In the genomic region with DNA sequence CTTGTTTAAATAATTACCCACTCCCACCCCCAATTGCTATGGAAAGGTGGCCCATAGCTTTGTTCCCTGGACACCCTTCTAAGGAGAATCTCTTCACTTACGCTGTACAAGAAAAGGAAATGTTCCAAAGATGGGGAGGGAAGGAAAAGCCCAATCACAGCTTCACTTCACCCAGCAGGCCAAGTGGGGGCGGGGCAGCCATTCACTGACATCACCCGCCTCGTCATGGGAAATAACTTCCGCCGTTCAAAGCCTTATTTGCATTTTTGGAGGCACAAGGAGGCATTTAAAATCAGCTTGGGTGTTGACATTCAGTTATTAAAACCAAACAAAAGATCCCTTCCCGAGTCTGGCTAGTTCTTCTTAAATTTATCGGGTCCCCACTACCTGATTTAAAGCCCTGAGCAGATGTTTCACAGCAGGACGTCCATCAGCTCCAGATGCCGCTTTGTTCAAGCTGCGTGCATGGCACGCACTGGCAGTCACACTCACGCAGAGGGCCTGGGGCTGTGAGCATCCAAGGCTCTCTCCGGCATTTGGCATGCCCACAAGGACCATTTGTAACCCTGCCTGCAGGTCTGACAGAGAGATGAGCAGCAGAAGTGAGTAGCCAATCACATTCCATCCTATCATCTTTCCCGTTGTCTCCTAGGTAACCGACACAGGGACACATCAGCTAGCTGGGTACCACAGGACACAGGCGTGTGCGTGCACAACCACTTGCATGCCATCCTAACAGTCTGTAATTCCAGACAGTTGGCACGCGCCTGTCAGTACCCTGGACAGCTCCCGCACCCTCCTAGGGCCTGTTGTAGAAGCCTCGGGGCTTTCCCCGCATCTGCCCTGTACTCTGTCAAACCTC, we compare ENCODE assay signal across 8 mouse cellular contexts. TPM values are rescaled to one million over a fixed set of nuclear protein-coding genes. Genes with fewer than 3 reads are reported as not detected.
A peak's percentile ranks its signal among the peaks of the same experiment; 100 is the strongest.
DNase-seq lines count a peak whose midpoint lies in the region; ATAC-seq and TF ChIP-seq lines count a peak whose summit lies in the region.

No protein-coding gene starts in this region.

- peaks cover 10% of the 10 kb centered on the region for H3K4me1 ChIP-seq in embryonic facial prominence, embryonic 12.5 days
- H3K4me1 ChIP-seq in heart, postnatal 0 days (ENCODE audit: control insufficient read depth, insufficient read depth): no peaks in the 10 kb centered on the region
- peaks cover 6% of the 10 kb centered on the region; the same call in 1 of the 2 replicates for H3K4me1 ChIP-seq in intestine, embryonic 15.5 days (replicated peaks)

- H3K27ac ChIP-seq in embryonic facial prominence, embryonic 12.5 days: no peak overlapping the region
- no peak overlapping the region for H3K27ac ChIP-seq in heart, postnatal 0 days (ENCODE audit: low read depth)
- H3K27ac ChIP-seq in intestine, embryonic 15.5 days: no peak overlapping the region

- 0 out of 2 replicates have a peak, but pooled peaks have one; percentile 37 for ATAC-seq in embryonic facial prominence, embryonic 12.5 days (ENCODE audit: insufficient number of reproducible peaks, insufficient read depth, low FRiP score, low TSS enrichment)
- ATAC-seq in heart, postnatal 0 days (ENCODE audit: insufficient read depth, low read depth): peak; percentile 70
- no peak for ATAC-seq in intestine, embryonic 15.5 days

- no peak for TF ChIP-seq CTCF in heart, postnatal 0 days (IDR thresholded peaks at IDR 0.05; ENCODE audit: low read depth)

- WGBS in embryonic facial prominence, embryonic 12.5 days: 11% methylated on average over 23 of the region's 23 CpGs
- 8% methylated on average over 23 of the region's 23 CpGs for WGBS in heart, postnatal 0 days
- 15% methylated on average over 23 of the region's 23 CpGs for WGBS in intestine, embryonic 15.5 days

- TF ChIP-seq EP300 in heart, postnatal 0 days (IDR thresholded peaks at IDR 0.05; ENCODE audit: low read depth): no peak

- no peaks in the 10 kb centered on the region for H3K36me3 ChIP-seq in embryonic facial prominence, embryonic 12.5 days
- H3K36me3 ChIP-seq in heart, postnatal 0 days (replicated peaks; ENCODE audit: control insufficient read depth, insufficient read depth, low read length): no peaks in the 10 kb centered on the region
- H3K36me3 ChIP-seq in intestine, embryonic 15.5 days: no peaks in the 10 kb centered on the region

- H3K9me3 ChIP-seq in embryonic facial prominence, embryonic 12.5 days: no peaks in the 10 kb centered on the region
- H3K9me3 ChIP-seq in heart, postnatal 0 days (replicated peaks; ENCODE audit: control insufficient read depth, low read length): no peaks in the 10 kb centered on the region
- H3K9me3 ChIP-seq in intestine, embryonic 15.5 days: no peaks in the 10 kb centered on the region

- H3K27me3 ChIP-seq in embryonic facial prominence, embryonic 12.5 days: peaks cover 51% of the 10 kb centered on the region
- H3K27me3 ChIP-seq in heart, postnatal 0 days (ENCODE audit: control insufficient read depth, insufficient read depth, low read length): peaks cover 68% of the 10 kb centered on the region
- H3K27me3 ChIP-seq in intestine, embryonic 15.5 days (replicated peaks): peaks cover 58% of the 10 kb centered on the region

- H3K4me3 ChIP-seq in embryonic facial prominence, embryonic 12.5 days: no peak overlapping the region
- no peak overlapping the region for H3K4me3 ChIP-seq in heart, postnatal 0 days (ENCODE audit: low read depth, low read length)
- H3K4me3 ChIP-seq in intestine, embryonic 15.5 days (replicated peaks): no peak overlapping the region

- no peak overlapping the region for H3K4me2 ChIP-seq in embryonic facial prominence, embryonic 12.5 days (replicated peaks)
- no peak overlapping the region for H3K4me2 ChIP-seq in heart, postnatal 0 days (ENCODE audit: low read depth, low read length)
- H3K4me2 ChIP-seq in intestine, embryonic 15.5 days (replicated peaks): no peak overlapping the region

- DNase-seq in urinary bladder, adult 2 months (ENCODE audit: low spot score): peak; percentile 35
- no peak for DNase-seq in urinary bladder, postnatal 10 days (ENCODE audit: low spot score)
- peak; percentile 57 for DNase-seq in heart, postnatal 0 days (ENCODE audit: low spot score)
- peak; percentile 53 to 58 for DNase-seq in layer of hippocampus, adult 8-10 months (ENCODE audit: low spot score in 2 of 2)
- DNase-seq in lung, postnatal 25 days (ENCODE audit: low spot score): peak; percentile 14
- peak; percentile 81 for DNase-seq in retina, postnatal 1 day

- H3K9ac ChIP-seq in embryonic facial prominence, embryonic 12.5 days: no peak overlapping the region
- no peak overlapping the region for H3K9ac ChIP-seq in heart, postnatal 0 days (replicated peaks; ENCODE audit: low read depth, low read length)
- H3K9ac ChIP-seq in intestine, embryonic 15.5 days: no peak overlapping the region

RNA-seq across cellular contexts. Expression of a gene that starts 12.2 kb away (rescaled TPM):
- 2.2 and 2.3 TPM in 2 replicates for polyA plus RNA-seq in urinary bladder, adult 2 months (2012; rRNA removed)
- polyA plus RNA-seq in embryonic facial prominence, embryonic 12.5 days (2016; fragmentation: Nextera tagmentation; extraction: Ambion mirVana): 0.87 and 1.0 TPM in 2 replicates
- 6.4 and 14.7 TPM in 2 replicates for total RNA-seq in heart, postnatal 0 days (2014; rRNA removed; ENCODE audit: low replicate concordance)
- polyA plus RNA-seq in heart, postnatal 0 days (2015; fragmentation: Nextera tagmentation; extraction: Ambion mirVana): 7.4 and 7.6 TPM in 2 replicates
- 10 to 100 TPM in 1 of 4 experiments, 1 to 10 TPM in 3; 7.9 to 10.8 (median 8.6) TPM for total RNA-seq in layer of hippocampus, adult 8-10 months (2022)
- polyA plus RNA-seq in intestine, embryonic 15.5 days (2015; fragmentation: Nextera tagmentation; extraction: Ambion mirVana): 0.45 and 0.49 TPM in 2 replicates

RNA-seq across cellular contexts. Expression of a gene that starts 38.6 kb away (rescaled TPM):
- 13.1 and 14.2 TPM in 2 replicates for polyA plus RNA-seq in urinary bladder, adult 2 months (2012; rRNA removed)
- polyA plus RNA-seq in embryonic facial prominence, embryonic 12.5 days (2016; fragmentation: Nextera tagmentation; extraction: Ambion mirVana): 43.3 and 48.8 TPM in 2 replicates
- 4.5 and 11.3 TPM in 2 replicates for total RNA-seq in heart, postnatal 0 days (2014; rRNA removed; ENCODE audit: low replicate concordance)
- polyA plus RNA-seq in heart, postnatal 0 days (2015; fragmentation: Nextera tagmentation; extraction: Ambion mirVana): 22.8 and 23.4 TPM in 2 replicates
- total RNA-seq in layer of hippocampus, adult 8-10 months (2022): 10 to 100 TPM; 22.8 to 31.0 (median 24.2) TPM
- 25.0 and 32.6 TPM in 2 replicates for polyA plus RNA-seq in intestine, embryonic 15.5 days (2015; fragmentation: Nextera tagmentation; extraction: Ambion mirVana)
